Comparison of ENCODE assay signal across 8 mouse cellular contexts in genomic region chr11:58994337-58994826, GRCm38 (mm10). TPM values are rescaled to one million over a fixed set of nuclear protein-coding genes. Genes with fewer than 3 reads are reported as not detected.
DNase-seq lines count a peak whose midpoint lies in the region; ATAC-seq and TF ChIP-seq lines count a peak whose summit lies in the region.

No protein-coding gene starts in this region.

- H3K27ac ChIP-seq in embryonic facial prominence, embryonic 11.5 days (replicated peaks; ENCODE audit: low read depth, low read length) = no peak overlapping the region
- no peak overlapping the region for H3K27ac ChIP-seq in hindbrain, embryonic 15.5 days (replicated peaks)
- no peak overlapping the region for H3K27ac ChIP-seq in liver, adult 2 months (replicated peaks; ENCODE audit: insufficient read depth, low read depth, low read length)
- H3K27ac ChIP-seq in midbrain, embryonic 16.5 days (ENCODE audit: low read length) = no peak overlapping the region

- ATAC-seq in embryonic facial prominence, embryonic 11.5 days (replicated peaks; ENCODE audit: insufficient number of reproducible peaks, low FRiP score, low TSS enrichment, low read depth) = peak; percentile 60
- peak; percentile 75 for ATAC-seq in hindbrain, embryonic 15.5 days (ENCODE audit: low FRiP score, low read depth)
- ATAC-seq in midbrain, embryonic 16.5 days = peak; percentile 69

- H3K4me3 ChIP-seq in embryonic facial prominence, embryonic 11.5 days (ENCODE audit: low read depth, low read length) = peak overlapping the region; percentile 22
- H3K4me3 ChIP-seq in hindbrain, embryonic 15.5 days = peak overlapping the region; percentile 43
- peak overlapping the region; percentile 40; the same call in 1 of the 2 replicates for H3K4me3 ChIP-seq in liver, adult 2 months (ENCODE audit: insufficient read depth, low read depth, low read length)
- peak overlapping the region; percentile 47 for H3K4me3 ChIP-seq in midbrain, embryonic 16.5 days (ENCODE audit: low read depth, low read length)

- WGBS in embryonic facial prominence, embryonic 11.5 days = 1% methylated on average over 34 of the region's 35 CpGs
- WGBS in hindbrain, embryonic 15.5 days = 2% methylated on average over 35 of the region's 35 CpGs
- 3% methylated on average over 35 of the region's 35 CpGs for WGBS in liver, adult 2 months
- 1% methylated on average over 32 of the region's 35 CpGs for WGBS in midbrain, embryonic 16.5 days

- peak; percentile 58 to 73 for DNase-seq in adrenal gland, adult (ENCODE audit: inconsistent age in 2 of 2, low spot score in 1 of 2)
- DNase-seq in adrenal gland, adult 8-10 months = no peak
- peak; percentile 92 for DNase-seq in R1 (ENCODE audit: low read depth, low spot score)
- peak; percentile 73 for DNase-seq in embryonic facial prominence, embryonic 11.5 days (ENCODE audit: low spot score)
- peak; percentile 27 for DNase-seq in liver, adult 2 months (ENCODE audit: extremely low read depth, low read depth, low spot score)
- peak; percentile 29 to 42 for DNase-seq in thymus, adult 18-20 months

- no peaks in the 10 kb centered on the region for H3K9me3 ChIP-seq in embryonic facial prominence, embryonic 11.5 days (replicated peaks; ENCODE audit: control insufficient read depth, low read length)
- H3K9me3 ChIP-seq in hindbrain, embryonic 15.5 days = no peaks in the 10 kb centered on the region
- no peaks in the 10 kb centered on the region for H3K9me3 ChIP-seq in midbrain, embryonic 16.5 days (replicated peaks; ENCODE audit: control insufficient read depth, low read length, poor library complexity, severe bottlenecking)

- no peaks in the 10 kb centered on the region for H3K79me2 ChIP-seq in liver, adult 2 months (ENCODE audit: control insufficient read depth, insufficient read depth, low read length)

- TF ChIP-seq POLR2A in liver, adult 2 months (IDR thresholded peaks at IDR 0.05; ENCODE audit: extremely low read depth, insufficient read depth, low read length) = no peak

- H3K4me1 ChIP-seq in embryonic facial prominence, embryonic 11.5 days (ENCODE audit: control insufficient read depth, insufficient read depth, low read length) = no peaks in the 10 kb centered on the region
- H3K4me1 ChIP-seq in hindbrain, embryonic 15.5 days (replicated peaks) = peaks cover 12% of the 10 kb centered on the region
- H3K4me1 ChIP-seq in liver, adult 2 months (ENCODE audit: control insufficient read depth, insufficient read depth, low read length) = peaks cover 1% of the 10 kb centered on the region
- no peaks in the 10 kb centered on the region for H3K4me1 ChIP-seq in midbrain, embryonic 16.5 days (ENCODE audit: control insufficient read depth, insufficient read depth, low read length)

- H3K9ac ChIP-seq in embryonic facial prominence, embryonic 11.5 days (replicated peaks; ENCODE audit: low read length) = no peak overlapping the region
- peak overlapping the region; percentile 50 for H3K9ac ChIP-seq in hindbrain, embryonic 15.5 days
- H3K9ac ChIP-seq in liver, adult 2 months (ENCODE audit: low read depth, low read length) = peak overlapping the region; percentile 49
- peak overlapping the region; percentile 67 for H3K9ac ChIP-seq in midbrain, embryonic 16.5 days (ENCODE audit: low read depth, low read length)

- peak; percentile 15; the same call in 1 of the 2 replicates for TF ChIP-seq CTCF in liver, adult 2 months (IDR thresholded peaks at IDR 0.05; ENCODE audit: low read depth, low read length)

- H3K36me3 ChIP-seq in embryonic facial prominence, embryonic 11.5 days (replicated peaks; ENCODE audit: control insufficient read depth, insufficient read depth, low read depth, low read length) = peaks cover 5% of the 10 kb centered on the region
- peaks cover 9% of the 10 kb centered on the region for H3K36me3 ChIP-seq in hindbrain, embryonic 15.5 days
- H3K36me3 ChIP-seq in liver, adult 2 months (ENCODE audit: control insufficient read depth, insufficient read depth, low read length) = peaks cover 1% of the 10 kb centered on the region; the same call in 1 of the 2 replicates
- H3K36me3 ChIP-seq in midbrain, embryonic 16.5 days (ENCODE audit: control insufficient read depth, insufficient read depth, low read length) = peaks cover 13% of the 10 kb centered on the region

- peaks cover 3% of the 10 kb centered on the region; the same call in 1 of the 2 replicates for H3K27me3 ChIP-seq in embryonic facial prominence, embryonic 11.5 days (ENCODE audit: control insufficient read depth, insufficient read depth, low read length)
- H3K27me3 ChIP-seq in hindbrain, embryonic 15.5 days = peaks cover 8% of the 10 kb centered on the region; the same call in 1 of the 2 replicates
- H3K27me3 ChIP-seq in liver, adult 2 months (ENCODE audit: control insufficient read depth, insufficient read depth, low read length) = peaks cover 2% of the 10 kb centered on the region; the same call in 1 of the 2 replicates
- peaks cover 8% of the 10 kb centered on the region; the same call in 1 of the 2 replicates for H3K27me3 ChIP-seq in midbrain, embryonic 16.5 days (ENCODE audit: control insufficient read depth, insufficient read depth, low read depth, low read length)

- H3K4me2 ChIP-seq in embryonic facial prominence, embryonic 11.5 days (ENCODE audit: low read depth, low read length) = peak overlapping the region; percentile 68
- H3K4me2 ChIP-seq in hindbrain, embryonic 15.5 days = peak overlapping the region; percentile 78
- H3K4me2 ChIP-seq in midbrain, embryonic 16.5 days (ENCODE audit: low read length) = peak overlapping the region; percentile 79

RNA-seq across cellular contexts. Expression of gene Trim11, which starts 16.5 kb away (rescaled TPM):
- total RNA-seq in adrenal gland, adult 8-10 months (2022) = 10 to 100 TPM; 23.2 to 38.7 (median 31.3) TPM
- polyA plus RNA-seq in embryonic facial prominence, embryonic 11.5 days (2014; fragmentation: Nextera tagmentation; extraction: Ambion mirVana) = 15.0 and 18.4 TPM in 2 replicates
- 19.3 and 20.7 TPM in 2 replicates for polyA plus RNA-seq in hindbrain, embryonic 15.5 days (2015; fragmentation: Nextera tagmentation; extraction: Ambion mirVana)
- 12.4 and 13.4 TPM in 2 replicates for total RNA-seq in liver, adult 2 months (2014; rRNA removed)
- 14.4 and 22.4 TPM in 2 replicates for polyA plus RNA-seq in liver, adult 2 months (2012; rRNA removed)
- 19.5 and 22.3 TPM in 2 replicates for polyA plus RNA-seq in midbrain, embryonic 16.5 days (2015; fragmentation: Nextera tagmentation; extraction: Ambion mirVana)

RNA-seq across cellular contexts. Expression of gene Hist3h2a, which starts 39.9 kb away (rescaled TPM):
- 10 to 100 TPM; 18.8 to 28.5 (median 26.2) TPM for total RNA-seq in adrenal gland, adult 8-10 months (2022)
- polyA plus RNA-seq in embryonic facial prominence, embryonic 11.5 days (2014; fragmentation: Nextera tagmentation; extraction: Ambion mirVana) = 33.0 and 35.0 TPM in 2 replicates
- polyA plus RNA-seq in hindbrain, embryonic 15.5 days (2015; fragmentation: Nextera tagmentation; extraction: Ambion mirVana) = 96.0 and 96.7 TPM in 2 replicates
- 7.8 and 8.1 TPM in 2 replicates for total RNA-seq in liver, adult 2 months (2014; rRNA removed)
- 2.0 and 2.7 TPM in 2 replicates for polyA plus RNA-seq in liver, adult 2 months (2012; rRNA removed)
- polyA plus RNA-seq in midbrain, embryonic 16.5 days (2015; fragmentation: Nextera tagmentation; extraction: Ambion mirVana) = 107 and 115 TPM in 2 replicates

RNA-seq across cellular contexts. Expression of gene Trim17, which starts 39.9 kb away (rescaled TPM):
- under 1 TPM; 0.21 to 0.59 (median 0.46) TPM for total RNA-seq in adrenal gland, adult 8-10 months (2022)
- polyA plus RNA-seq in embryonic facial prominence, embryonic 11.5 days (2014; fragmentation: Nextera tagmentation; extraction: Ambion mirVana) = 0.14 and 0.39 TPM in 2 replicates
- 1.4 TPM in 2 replicates for polyA plus RNA-seq in hindbrain, embryonic 15.5 days (2015; fragmentation: Nextera tagmentation; extraction: Ambion mirVana)
- total RNA-seq in liver, adult 2 months (2014; rRNA removed) = under 0.01 TPM in 1 of 2 replicates, not detected in the other
- 0.04 TPM in 2 replicates for polyA plus RNA-seq in liver, adult 2 months (2012; rRNA removed)
- polyA plus RNA-seq in midbrain, embryonic 16.5 days (2015; fragmentation: Nextera tagmentation; extraction: Ambion mirVana) = 1.3 and 2.1 TPM in 2 replicates

RNA-seq across cellular contexts. Expression of gene Hist3h2ba, which starts 45.7 kb away (rescaled TPM):
- 10 to 100 TPM in 2 of 4 experiments, 1 to 10 TPM in 2; 3.3 to 12.2 (median 7.8) TPM for total RNA-seq in adrenal gland, adult 8-10 months (2022)
- polyA plus RNA-seq in embryonic facial prominence, embryonic 11.5 days (2014; fragmentation: Nextera tagmentation; extraction: Ambion mirVana) = 45.1 and 52.2 TPM in 2 replicates
- polyA plus RNA-seq in hindbrain, embryonic 15.5 days (2015; fragmentation: Nextera tagmentation; extraction: Ambion mirVana) = 230 and 238 TPM in 2 replicates
- 0.37 and 1.1 TPM in 2 replicates for total RNA-seq in liver, adult 2 months (2014; rRNA removed)
- not detected in 2 replicates for polyA plus RNA-seq in liver, adult 2 months (2012; rRNA removed)
- polyA plus RNA-seq in midbrain, embryonic 16.5 days (2015; fragmentation: Nextera tagmentation; extraction: Ambion mirVana) = 345 and 399 TPM in 2 replicates

RNA-seq across cellular contexts. Expression of gene Rnf187, which starts 55.7 kb away (rescaled TPM):
- 100 to 1,000 TPM; 179 to 200 (median 190) TPM for total RNA-seq in adrenal gland, adult 8-10 months (2022)
- polyA plus RNA-seq in embryonic facial prominence, embryonic 11.5 days (2014; fragmentation: Nextera tagmentation; extraction: Ambion mirVana) = 315 and 331 TPM in 2 replicates
- 603 and 674 TPM in 2 replicates for polyA plus RNA-seq in hindbrain, embryonic 15.5 days (2015; fragmentation: Nextera tagmentation; extraction: Ambion mirVana)
- total RNA-seq in liver, adult 2 months (2014; rRNA removed) = 63.7 and 78.6 TPM in 2 replicates
- polyA plus RNA-seq in liver, adult 2 months (2012; rRNA removed) = 122 and 134 TPM in 2 replicates
- 550 and 556 TPM in 2 replicates for polyA plus RNA-seq in midbrain, embryonic 16.5 days (2015; fragmentation: Nextera tagmentation; extraction: Ambion mirVana)
